Mouse (Mus musculus): ENCODE measurements around the gene Gpr132. TPM values are rescaled to one million over a fixed set of nuclear protein-coding genes. Genes with fewer than 3 reads are reported as not detected.

The Gpr132 gene
- polyA plus RNA-seq (2012; fragmentation: generic; extraction: Trizol) = 0.06 TPM
- long read RNA-seq, experiment 1 = 0 reads
- long read RNA-seq, experiment 2 = 0 reads

DNA sequence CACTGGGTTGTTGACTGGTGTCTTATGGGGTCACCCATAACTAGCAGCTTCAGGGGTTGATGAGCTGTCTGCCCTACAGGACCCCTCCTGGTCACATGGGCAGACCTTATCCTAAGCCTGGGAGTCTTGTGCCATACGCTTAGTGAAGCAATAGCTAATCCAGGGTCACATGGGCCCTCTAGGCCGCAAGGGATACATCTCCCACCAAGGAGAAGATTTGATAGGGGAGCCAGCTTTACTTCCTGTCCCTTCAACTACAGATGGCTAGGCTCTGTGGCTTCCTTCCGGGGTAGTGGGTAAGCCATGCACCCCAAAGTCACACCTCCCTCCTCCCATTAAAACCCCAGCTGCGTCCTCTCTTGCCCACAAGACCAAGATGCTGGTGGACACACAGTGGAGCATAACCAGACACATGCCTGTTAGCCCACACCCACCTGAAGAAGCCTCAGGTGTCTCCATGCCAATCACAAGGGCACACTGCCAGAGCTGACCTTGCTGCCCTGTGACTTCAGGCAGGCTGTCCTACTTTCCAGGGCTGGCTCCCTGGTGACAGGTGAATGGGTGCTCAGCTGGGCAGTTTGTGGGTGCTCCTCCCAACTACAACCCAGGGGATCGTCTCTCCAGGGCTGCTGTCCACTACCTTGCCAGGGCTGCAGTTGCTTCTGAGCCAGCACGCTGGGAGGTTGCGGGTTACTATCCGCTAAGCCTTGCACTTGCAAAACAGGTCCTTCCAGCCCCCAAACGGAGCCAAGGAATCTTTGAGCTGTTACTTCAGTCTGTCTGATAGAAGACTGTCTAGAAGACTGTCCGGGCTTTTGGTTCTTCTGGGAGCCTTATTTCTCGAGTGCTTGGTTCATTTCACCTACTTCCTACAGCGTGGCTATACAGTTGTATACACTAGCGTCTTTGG lies at the start of gene Gpr132:
TSS of gene Gpr132 (minus strand) at position 51 of the 910 bp plus-strand sequence.
- Histone ChIP-seq H3K4me3 (ENCODE audit: insufficient read depth, poor library complexity, severe bottlenecking) (no peak within 1 kb of the TSS), H3ac (ENCODE audit: control insufficient read depth, insufficient read length, low read depth) (no peak within 1 kb of the TSS), H3K27me3 (ENCODE audit: control insufficient read depth, insufficient read depth, insufficient read length) (no peaks in the 10 kb centered on the region), H3K79me3 (ENCODE audit: low read depth) (no peaks in the 10 kb centered on the region), H3K79me2 (ENCODE audit: control insufficient read depth, insufficient read depth) (no peaks in the 10 kb centered on the region), H3K36me3 (ENCODE audit: control insufficient read depth, insufficient read depth) (no peaks in the 10 kb centered on the region)
- no peak for TF ChIP-seq MYOG (IDR thresholded peaks at IDR 0.05; ENCODE audit: control insufficient read depth, extremely low read depth, insufficient read length)
- no peak for TF ChIP-seq MAX (IDR thresholded peaks at IDR 0.05)
- TF ChIP-seq CTCF (IDR thresholded peaks at IDR 0.05; ENCODE audit: control insufficient read depth, insufficient read depth, insufficient read length) = no peak
- TF ChIP-seq FOSL1 (IDR thresholded peaks at IDR 0.05; ENCODE audit: insufficient read depth, low read length, poor library complexity, severe bottlenecking) = no peak
- TF ChIP-seq MYOD1 (IDR thresholded peaks at IDR 0.05; ENCODE audit: control insufficient read depth, insufficient read length, low read depth) = no peak
- TF ChIP-seq CEBPB (IDR thresholded peaks at IDR 0.05; ENCODE audit: low read depth) = no peak

DNA sequence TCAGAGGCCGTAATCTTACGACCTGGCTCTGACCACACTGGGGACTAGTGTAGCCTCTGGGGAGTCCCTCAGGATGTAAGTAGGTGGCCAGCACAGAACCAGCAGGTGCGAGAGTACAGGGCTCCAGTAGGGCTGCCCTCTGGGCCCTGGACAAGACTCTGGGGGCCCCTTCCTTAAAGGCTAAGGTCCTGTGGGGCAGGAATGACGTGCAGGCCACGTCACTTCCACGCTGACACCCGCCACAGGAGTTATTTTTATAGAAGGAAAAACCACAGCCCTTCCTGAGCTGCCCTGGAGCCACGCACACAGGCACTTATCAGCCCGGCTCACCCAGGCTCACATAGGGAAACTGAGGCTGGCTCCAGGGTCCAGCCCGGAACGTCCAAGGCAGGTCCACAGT lies 49.5 kb upstream of the Gpr132 start:
- TF ChIP-seq USF1 (IDR thresholded peaks at IDR 0.05; ENCODE audit: low read depth) (no peak), CTCF (IDR thresholded peaks at IDR 0.05; ENCODE audit: control insufficient read depth, insufficient read depth, insufficient read length) (no peak), MAX (IDR thresholded peaks at IDR 0.05) (no peak), MYOD1 (IDR thresholded peaks at IDR 0.05; ENCODE audit: control insufficient read depth, insufficient read length, low read depth) (no peak), MYOG (IDR thresholded peaks at IDR 0.05; ENCODE audit: control insufficient read depth, extremely low read depth, insufficient read length) (no peak), CEBPB (IDR thresholded peaks at IDR 0.05; ENCODE audit: low read depth) (no peak)
- H3ac ChIP-seq (ENCODE audit: control insufficient read depth, insufficient read length, low read depth) = no peak overlapping the region
- H3K4me3 ChIP-seq (ENCODE audit: insufficient read depth, poor library complexity, severe bottlenecking) = no peak overlapping the region
- peaks cover 13% of the 10 kb centered on the region for H3K79me3 ChIP-seq (ENCODE audit: low read depth)
- peaks cover 28% of the 10 kb centered on the region for H3K79me2 ChIP-seq (ENCODE audit: control insufficient read depth, insufficient read depth)
- no peaks in the 10 kb centered on the region for H3K27me3 ChIP-seq (ENCODE audit: control insufficient read depth, insufficient read depth, insufficient read length)
- H3K36me3 ChIP-seq (ENCODE audit: control insufficient read depth, insufficient read depth) = peaks cover 34% of the 10 kb centered on the region

GRCm38 (mm10) chr12:112916698-112917400 lies 48.8 kb upstream of the Gpr132 start:
- H3K4me3 ChIP-seq (ENCODE audit: insufficient read depth, poor library complexity, severe bottlenecking) = no peak overlapping the region
- H3K36me3 ChIP-seq (ENCODE audit: control insufficient read depth, insufficient read depth) = peaks cover 38% of the 10 kb centered on the region
- H3ac ChIP-seq (ENCODE audit: control insufficient read depth, insufficient read length, low read depth) = no peak overlapping the region
- no peaks in the 10 kb centered on the region for H3K27me3 ChIP-seq (ENCODE audit: control insufficient read depth, insufficient read depth, insufficient read length)
- TF ChIP-seq CTCF (IDR thresholded peaks at IDR 0.05; ENCODE audit: control insufficient read depth, insufficient read depth, insufficient read length) (no peak), CEBPB (IDR thresholded peaks at IDR 0.05; ENCODE audit: low read depth) (no peak), MAX (IDR thresholded peaks at IDR 0.05) (no peak), MYOG (IDR thresholded peaks at IDR 0.05; ENCODE audit: control insufficient read depth, extremely low read depth, insufficient read length) (no peak)
- peaks cover 22% of the 10 kb centered on the region for H3K79me2 ChIP-seq (ENCODE audit: control insufficient read depth, insufficient read depth)
- H3K79me3 ChIP-seq (ENCODE audit: low read depth) = peaks cover 9% of the 10 kb centered on the region

DNA sequence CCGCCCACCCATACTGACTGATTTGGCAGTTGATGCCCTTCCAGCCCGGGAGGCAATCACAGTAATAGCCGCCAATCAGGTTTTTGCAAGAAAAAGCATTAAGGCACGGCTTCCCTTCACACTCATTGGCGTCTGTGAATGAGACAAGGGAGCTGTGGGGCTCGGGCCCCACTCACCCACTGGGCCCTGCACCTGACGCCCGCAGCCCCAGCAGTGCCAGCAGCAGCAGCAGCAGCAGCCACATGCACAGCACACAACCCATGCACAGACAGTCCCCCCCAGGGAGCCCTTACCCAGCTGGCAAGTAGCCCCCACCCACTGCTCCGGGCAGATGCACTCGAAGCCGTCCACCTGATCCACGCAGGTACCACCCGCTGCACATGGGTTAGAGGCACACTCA lies 47.6 kb upstream of the Gpr132 start:
- peaks cover 9% of the 10 kb centered on the region for H3K79me2 ChIP-seq (ENCODE audit: control insufficient read depth, insufficient read depth)
- peaks cover 47% of the 10 kb centered on the region for H3K36me3 ChIP-seq (ENCODE audit: control insufficient read depth, insufficient read depth)
- H3K4me3 ChIP-seq (ENCODE audit: insufficient read depth, poor library complexity, severe bottlenecking) = no peak overlapping the region
- H3K79me3 ChIP-seq (ENCODE audit: low read depth) = no peaks in the 10 kb centered on the region
- no peak overlapping the region for H3ac ChIP-seq (ENCODE audit: control insufficient read depth, insufficient read length, low read depth)
- no peak for TF ChIP-seq USF1 (IDR thresholded peaks at IDR 0.05; ENCODE audit: low read depth)
- TF ChIP-seq MYOD1 (IDR thresholded peaks at IDR 0.05; ENCODE audit: control insufficient read depth, insufficient read length, low read depth) = no peak
- TF ChIP-seq FOSL1 (IDR thresholded peaks at IDR 0.05; ENCODE audit: insufficient read depth, low read length, poor library complexity, severe bottlenecking) = no peak
- TF ChIP-seq MAX (IDR thresholded peaks at IDR 0.05) = no peak
- TF ChIP-seq CTCF (IDR thresholded peaks at IDR 0.05; ENCODE audit: control insufficient read depth, insufficient read depth, insufficient read length) = no peak
- TF ChIP-seq CEBPB (IDR thresholded peaks at IDR 0.05; ENCODE audit: low read depth) = no peak
- no peak for TF ChIP-seq MYOG (IDR thresholded peaks at IDR 0.05; ENCODE audit: control insufficient read depth, extremely low read depth, insufficient read length)
- no peaks in the 10 kb centered on the region for H3K27me3 ChIP-seq (ENCODE audit: control insufficient read depth, insufficient read depth, insufficient read length)

GRCm38 (mm10) chr12:112914527-112914926 lies 46.5 kb upstream of the Gpr132 start:
- no peak overlapping the region for H3ac ChIP-seq (ENCODE audit: control insufficient read depth, insufficient read length, low read depth)
- no peak overlapping the region for H3K4me3 ChIP-seq (ENCODE audit: insufficient read depth, poor library complexity, severe bottlenecking)
- TF ChIP-seq MYOG (IDR thresholded peaks at IDR 0.05; ENCODE audit: control insufficient read depth, extremely low read depth, insufficient read length) (no peak), CEBPB (IDR thresholded peaks at IDR 0.05; ENCODE audit: low read depth) (no peak), FOSL1 (IDR thresholded peaks at IDR 0.05; ENCODE audit: insufficient read depth, low read length, poor library complexity, severe bottlenecking) (no peak), CTCF (IDR thresholded peaks at IDR 0.05; ENCODE audit: control insufficient read depth, insufficient read depth, insufficient read length) (no peak), USF1 (IDR thresholded peaks at IDR 0.05; ENCODE audit: low read depth) (no peak), MYOD1 (IDR thresholded peaks at IDR 0.05; ENCODE audit: control insufficient read depth, insufficient read length, low read depth) (no peak), MAX (IDR thresholded peaks at IDR 0.05) (no peak)
- no peaks in the 10 kb centered on the region for H3K79me2 ChIP-seq (ENCODE audit: control insufficient read depth, insufficient read depth)
- peaks cover 53% of the 10 kb centered on the region for H3K36me3 ChIP-seq (ENCODE audit: control insufficient read depth, insufficient read depth)
- H3K79me3 ChIP-seq (ENCODE audit: low read depth) = no peaks in the 10 kb centered on the region
- no peaks in the 10 kb centered on the region for H3K27me3 ChIP-seq (ENCODE audit: control insufficient read depth, insufficient read depth, insufficient read length)

All from C2C12 (cell line).